Mouse (Mus musculus): Measurements from ENCODE around the gene Extl1.
"Not testable (repeated sequence)": the region's sequence is repeated elsewhere in the genome, so short reads cannot be mapped to it uniquely, and the experiment has no call there.

Gene Extl1

DNA sequence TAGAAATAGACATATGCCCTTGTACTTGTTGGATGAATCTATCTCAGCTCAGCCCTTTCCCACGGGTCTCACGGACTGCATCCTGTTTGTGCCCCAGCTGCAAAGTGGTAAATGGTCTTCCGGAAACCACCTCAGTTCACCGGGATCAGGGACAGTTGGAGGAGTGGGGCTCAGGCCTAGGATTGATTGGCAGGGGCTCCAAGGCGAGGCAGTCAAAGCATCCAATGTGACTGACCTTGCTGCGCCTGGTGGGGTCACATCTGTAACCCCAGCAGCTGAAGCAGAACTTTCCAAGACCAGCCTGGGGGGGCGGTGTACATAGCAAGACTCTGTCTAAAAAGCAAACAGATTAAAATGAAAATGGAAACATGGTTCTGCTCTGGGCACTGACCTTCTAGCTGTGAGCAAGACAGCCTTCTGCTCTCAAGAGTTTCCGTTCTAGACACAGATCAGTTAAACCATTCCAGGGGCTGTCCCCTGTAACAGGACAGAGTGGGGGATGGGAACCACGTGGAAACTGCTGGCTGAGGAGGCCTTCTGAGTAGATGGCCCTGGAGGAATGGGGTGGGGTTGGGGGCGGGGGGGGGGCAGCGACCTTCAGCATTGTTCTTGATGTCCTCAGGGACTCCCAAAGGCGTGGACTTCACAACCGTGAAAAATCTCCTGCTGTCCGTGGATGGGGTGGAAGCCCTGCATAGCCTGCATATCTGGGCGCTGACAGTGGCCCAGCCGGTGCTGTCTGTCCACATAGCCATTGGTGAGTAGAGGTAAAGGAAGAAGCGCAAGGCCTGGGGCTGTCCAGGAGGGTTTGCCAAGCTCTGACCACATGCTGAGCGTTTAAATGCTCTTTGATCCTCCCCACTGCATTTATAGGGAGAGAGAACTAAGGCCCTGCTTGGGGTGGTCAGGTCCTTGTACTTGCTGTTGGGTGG, 32.1 kb downstream of the Extl1 start:
- no peak for DNase-seq (ENCODE audit: low spot score)

DNA sequence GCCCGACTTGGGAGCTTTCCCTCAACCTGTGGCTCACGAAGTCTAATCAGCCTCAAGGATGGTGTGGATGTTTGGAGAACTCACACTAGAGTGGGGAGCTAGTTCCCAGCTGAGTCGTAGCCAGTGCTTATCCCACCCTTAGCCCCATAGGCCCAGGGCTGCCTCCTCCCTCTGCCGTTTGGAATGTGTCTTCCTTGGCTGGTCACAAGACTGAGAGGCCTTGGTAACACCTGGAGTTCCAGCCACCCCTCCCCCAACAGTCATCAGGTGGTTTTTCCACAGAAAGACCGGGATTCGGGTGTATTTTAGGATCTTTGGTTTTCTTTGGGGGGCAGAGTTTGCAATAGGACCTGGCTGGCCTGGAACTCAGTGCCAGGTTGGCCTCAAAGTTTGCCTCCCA, 33.0 kb downstream of the Extl1 start:
- DNase-seq (ENCODE audit: low spot score) = no peak

DNA sequence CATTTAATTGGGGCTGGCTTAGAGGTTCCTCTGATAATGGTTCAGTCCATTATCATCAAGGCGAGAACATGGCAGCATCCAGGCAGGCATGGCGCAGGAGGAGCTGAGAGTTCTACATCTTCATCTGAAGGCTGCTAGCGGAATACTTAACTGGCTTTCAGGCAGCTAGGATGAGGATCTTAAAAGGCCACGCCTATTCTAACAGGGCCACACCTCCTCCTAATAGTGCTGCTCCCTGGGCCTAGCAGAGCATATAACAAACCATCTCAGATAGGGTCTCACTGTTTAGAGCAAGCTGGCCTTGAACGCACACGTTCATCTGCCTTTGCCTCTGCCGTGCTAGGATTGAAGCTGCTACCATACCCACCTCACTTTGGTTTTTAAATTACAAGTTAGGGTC, 33.8 kb downstream of the Extl1 start:
- DNase-seq (ENCODE audit: low spot score) = no peak

DNA sequence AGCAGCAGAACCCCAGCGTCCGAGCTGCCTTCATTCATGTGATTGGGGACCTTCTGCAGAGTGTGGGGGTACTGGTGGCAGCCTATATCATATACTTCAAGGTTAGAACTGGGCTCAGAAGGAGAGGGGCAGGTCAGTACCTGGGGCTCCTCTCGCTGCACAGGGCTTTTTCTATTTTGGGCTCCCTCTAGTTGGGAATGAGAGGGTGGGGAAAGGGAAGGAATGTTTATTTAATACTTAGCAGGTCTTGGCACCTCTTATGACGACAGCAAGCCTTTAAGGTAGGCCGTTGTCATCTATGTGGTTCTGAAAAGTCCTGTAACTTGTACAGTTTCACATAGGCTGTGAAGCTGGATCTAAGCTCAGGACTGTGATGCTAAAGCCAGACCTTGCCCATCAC, 35.1 kb downstream of the Extl1 start:
- DNase-seq (ENCODE audit: low spot score) = no peak

DNA sequence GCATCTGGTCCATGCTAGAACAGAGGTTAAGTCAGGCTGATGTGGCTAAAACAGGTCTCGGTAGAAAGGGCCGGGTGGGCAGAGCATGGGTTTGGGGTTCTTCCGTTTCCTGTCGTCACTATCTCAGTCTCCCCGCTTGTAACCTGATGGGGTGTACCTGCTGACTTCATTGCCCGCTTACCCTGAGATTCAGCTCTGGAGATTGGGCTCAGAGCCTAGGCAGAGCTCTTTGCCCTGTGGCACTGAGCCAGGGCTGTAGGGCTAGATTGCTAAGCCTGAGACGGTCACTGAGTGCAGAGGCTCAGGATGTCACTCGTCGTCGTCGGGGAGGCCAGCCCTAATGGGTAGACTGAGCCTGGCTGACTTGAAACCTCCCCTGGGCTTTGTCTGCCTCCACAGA, 35.6 kb downstream of the Extl1 start:
- DNase-seq (ENCODE audit: low spot score) = no peak

DNA sequence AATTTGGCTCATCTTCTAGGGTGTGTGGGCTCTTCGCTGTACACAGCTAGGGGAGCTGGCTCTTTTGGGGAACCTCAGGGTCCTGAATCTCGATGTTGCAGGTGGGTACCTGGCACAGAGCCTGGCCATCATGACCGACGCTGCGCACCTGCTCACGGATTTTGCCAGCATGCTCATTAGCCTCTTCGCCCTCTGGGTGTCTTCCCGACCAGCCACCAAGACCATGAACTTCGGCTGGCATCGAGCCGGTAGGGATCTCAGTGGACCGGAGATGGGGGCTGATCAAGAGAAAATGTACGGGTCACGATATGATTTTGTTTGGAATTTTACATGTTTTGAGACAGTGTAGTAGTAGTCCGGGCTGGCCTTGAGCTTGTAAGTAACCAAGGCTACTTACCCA, 37.8 kb downstream of the Extl1 start:
- no peak for DNase-seq (ENCODE audit: low spot score)

DNA sequence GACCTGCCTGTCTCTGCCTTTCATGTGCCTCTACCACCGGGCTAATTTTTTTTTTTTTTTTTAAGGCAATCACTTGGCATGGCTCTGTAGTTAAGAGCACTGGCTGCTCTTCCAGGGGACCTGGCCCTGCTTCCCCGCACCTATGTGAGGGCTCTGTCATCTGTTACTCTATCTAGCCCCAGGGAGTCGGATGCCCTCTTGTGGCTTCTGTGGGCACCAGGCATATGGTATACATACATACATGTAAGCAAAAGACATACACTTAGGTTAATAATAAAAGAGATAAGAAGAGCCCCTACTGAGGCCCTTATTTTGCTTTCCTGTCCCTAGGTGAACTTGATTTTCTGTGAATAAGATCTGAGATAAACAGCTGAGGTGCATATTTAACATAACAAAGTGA, 39.0 kb downstream of the Extl1 start:
- no peak for DNase-seq (ENCODE audit: low spot score)

DNA sequence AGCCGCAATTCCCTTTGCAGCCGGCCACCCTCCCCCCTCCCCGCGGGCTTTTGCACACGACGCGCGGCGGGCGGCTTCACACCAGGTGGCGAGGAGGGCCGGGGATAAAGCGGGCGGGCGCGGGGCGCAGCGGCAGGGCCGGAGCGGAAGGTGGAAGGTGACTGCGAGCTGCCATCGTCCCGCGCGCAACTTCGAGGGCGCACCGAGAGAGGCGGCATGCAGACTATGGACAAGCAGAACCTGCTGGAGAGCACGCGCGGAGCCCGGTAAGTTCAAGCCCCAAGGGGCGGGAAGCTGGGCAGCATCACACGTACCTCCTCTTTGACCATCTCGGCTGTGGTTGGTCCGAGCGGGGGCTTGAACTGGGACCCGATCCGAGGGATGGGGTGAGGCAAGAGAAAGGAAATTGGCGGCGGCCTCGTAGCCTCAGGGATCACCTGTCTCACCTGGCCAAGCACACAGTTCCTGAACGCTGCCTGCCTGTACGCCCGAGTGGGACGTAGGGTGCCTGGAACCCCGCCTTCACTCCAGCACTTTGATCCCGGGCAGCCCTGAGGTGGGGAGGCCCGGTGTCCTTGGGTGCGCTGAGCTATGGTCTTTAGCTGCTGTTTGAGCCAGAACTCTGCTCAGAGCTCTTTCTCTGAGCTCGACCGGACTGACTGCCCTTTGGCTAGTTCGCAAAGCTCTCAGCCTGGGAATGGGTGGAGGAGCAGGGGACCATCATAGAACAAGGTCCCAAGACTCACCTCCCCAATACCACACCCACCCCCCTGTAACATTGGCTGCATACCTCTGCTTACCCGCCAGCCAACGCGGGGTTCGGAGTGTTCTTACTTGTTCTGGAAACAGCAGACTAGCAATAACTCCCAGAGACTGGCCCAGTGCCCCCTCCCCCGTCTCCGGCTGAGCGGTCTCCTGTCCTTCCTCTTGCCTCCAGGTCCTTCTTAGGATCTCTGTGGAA, 40.3 kb downstream of the Extl1 start, which contains the start of gene Slc30a2:
Slc30a2 (plus strand) TSS at position 111 of the 961 bp plus-strand sequence.
- DNase-seq (ENCODE audit: low spot score) = no peak

DNA sequence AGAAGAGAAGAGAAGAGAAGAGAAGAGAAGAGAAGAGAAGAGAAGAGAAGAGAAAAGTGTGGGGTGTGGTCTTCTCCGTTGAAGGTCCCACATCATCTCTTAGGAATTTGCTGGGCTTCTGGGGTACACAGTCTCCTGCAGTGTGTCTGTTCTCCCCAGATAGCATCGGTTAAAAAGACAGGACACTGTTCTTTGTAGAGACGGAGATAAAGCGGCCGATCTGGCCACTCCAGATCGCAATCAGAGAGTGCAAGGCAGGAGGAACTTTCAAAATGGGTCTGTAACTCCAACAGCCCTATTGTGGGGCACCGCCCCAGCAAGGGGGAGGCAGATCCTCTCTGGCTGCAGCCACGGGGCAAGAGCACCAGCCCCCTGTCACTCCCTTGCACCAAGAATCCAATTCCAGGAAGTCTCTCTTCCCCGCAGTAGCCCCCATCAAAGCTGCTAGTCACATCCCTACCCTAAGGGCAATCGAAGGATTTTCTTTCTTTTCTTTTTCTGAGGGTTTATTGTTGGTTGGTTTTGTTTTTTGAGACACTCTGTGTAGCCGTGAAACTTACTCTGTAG, 41.4 kb downstream of the Extl1 start:
- no peak for DNase-seq (ENCODE audit: low spot score)

DNA sequence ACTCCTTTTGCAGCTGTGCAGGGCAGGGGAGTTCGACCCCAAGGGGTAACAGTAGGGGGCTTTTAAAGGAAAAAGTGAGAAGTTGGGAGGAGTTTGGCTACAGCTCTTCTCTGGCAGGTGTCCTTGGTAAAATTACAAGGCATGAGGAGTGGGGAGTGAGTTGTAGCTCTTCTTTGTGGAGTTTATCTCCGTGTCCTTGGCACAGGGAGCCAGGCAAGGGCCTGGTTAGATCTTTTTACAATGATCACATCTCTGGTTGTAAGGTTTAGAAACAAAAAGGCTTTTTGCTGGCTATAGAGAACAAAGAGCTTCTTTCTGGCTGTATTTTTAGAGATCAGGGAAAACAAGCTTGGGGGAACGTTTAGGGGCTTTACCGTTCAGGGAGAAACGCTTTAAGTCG, 42.4 kb downstream of the Extl1 start:
- not testable (repeated sequence) for DNase-seq (ENCODE audit: low spot score)

DNA sequence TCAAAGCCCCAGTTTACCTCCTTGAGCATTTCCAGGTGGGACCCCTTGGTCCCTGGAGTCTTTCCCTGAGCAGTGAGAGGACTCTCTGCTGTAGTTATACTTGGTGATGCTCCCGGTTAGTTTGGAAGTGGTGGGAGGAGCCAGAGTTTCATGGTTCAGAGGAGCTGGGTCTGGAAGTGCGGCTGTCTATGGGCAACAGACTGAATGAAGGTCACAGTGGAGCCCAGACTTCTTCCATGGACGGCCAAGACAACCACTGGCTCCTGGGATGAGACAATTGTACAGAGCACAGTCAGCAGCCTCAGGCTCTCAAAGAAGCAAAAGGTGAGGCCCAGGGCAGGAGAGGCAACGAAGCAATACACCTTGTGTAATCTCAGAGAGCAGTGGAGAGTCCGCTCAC, 53.4 kb downstream of the Extl1 start:
- DNase-seq (ENCODE audit: low spot score) = no peak

DNA sequence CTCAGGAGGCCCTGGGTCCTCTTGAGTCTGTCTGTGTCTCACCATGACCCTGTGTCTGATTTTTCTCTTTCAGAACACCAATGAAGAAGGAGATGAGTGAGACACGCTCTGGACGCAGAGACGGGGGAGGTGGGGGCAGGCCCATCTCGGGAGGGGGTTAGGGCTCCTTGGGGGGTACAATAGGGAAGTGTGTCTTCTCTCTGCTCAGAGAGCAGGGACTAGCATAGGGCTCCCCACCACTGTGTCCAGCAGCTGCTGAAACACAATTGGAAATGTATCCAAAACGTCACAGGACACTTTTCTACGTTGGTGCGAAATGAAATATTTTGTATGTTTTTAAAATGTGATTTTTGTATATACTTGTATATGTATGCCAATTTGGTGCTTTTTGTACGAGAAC, 54.8 kb downstream of the Extl1 start:
- no peak for DNase-seq (ENCODE audit: low spot score)

DNA sequence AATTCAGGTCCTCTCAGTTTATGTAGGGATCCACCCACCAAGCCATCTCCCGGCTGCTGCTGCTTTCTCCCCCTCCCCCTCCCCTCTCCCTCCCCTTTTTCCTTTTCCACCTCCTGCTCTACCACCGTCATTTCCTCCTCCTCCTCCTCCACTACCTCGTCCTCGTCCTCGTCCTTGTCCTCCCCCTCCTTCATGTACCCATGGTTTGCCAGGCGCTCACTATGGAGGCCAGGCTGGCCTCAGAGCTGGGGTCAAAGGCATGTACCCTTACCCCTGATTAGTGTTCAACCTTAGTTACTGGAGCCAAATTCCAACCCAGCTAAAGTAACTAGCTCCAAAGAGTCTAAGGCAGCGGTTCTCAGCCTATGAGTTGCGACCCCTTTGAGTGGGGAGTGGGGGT, 55.5 kb downstream of the Extl1 start:
- no peak for DNase-seq (ENCODE audit: low spot score)

DNA sequence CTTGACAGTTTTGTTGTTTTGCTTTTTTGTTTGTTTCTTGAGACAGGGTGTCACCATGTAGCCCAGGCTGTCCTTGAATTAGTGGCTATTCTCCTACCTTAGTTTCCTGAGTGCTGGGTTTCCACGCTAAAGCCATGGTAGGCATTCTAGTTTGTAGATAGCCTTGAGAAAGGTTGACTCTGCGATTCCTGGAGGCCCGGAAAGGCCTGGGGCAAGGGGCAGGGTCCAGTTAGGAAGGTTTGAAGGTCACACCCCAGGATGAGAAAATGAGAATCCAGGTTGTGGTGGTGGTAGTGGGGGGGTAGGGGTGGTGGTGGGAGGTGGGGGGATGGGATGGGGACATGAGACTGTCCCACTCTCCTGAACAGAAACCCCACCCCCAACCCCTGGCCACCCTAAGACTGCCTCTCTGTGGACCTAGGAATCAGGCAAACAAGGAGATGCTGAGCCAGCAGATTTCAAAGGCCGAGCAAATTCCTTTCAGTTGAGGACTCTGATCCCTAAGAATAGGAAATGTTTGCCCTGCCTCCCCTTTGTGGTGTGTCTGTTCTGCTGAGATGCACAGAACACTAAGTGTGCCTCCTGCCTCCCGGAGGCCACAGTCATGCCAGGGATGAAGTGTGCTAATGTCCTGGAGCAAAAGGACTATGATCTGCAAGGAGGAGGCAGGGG, 56.7 kb downstream of the Extl1 start:
- DNase-seq (ENCODE audit: low spot score) = no peak

DNA sequence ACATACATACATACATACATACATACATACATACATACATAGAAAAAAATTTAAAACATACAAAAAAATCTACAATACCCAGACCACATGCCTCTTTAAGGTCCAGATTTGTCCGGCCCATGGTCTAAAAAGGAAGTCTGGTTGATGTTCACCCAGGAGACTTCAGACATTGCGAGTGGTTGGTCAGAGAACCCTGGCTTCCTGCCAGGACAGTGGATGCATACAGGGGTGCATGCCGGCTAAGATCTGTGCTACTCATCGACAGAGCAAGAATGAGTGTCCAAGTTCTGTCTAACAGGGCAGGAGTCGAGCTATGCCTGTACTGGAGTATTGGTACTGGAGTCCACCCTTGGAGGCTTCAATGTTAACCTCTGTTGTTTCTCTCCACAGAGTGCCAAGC, 59.0 kb downstream of the Extl1 start:
- no peak for DNase-seq (ENCODE audit: low spot score)

DNA sequence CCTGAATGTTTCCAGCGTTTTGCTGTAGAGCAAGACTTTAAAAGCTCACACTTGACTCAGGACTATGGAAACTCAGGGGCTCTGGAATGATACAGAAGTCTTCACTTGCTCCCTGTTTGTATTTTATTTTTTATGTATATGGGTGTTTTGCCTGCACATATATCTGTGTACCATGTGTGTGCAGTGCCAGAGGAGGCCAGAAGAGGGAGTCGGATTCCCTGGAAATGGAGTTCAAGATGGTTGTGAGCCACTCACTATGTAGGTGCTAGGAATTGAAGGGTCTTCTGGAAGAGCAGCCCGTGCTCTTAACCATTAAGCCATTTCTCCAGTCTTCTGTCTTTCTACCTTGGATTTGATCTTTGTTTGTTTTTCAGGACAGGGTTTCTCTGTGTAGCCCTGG, 62.1 kb downstream of the Extl1 start:
- DNase-seq (ENCODE audit: low spot score) = no peak

DNA sequence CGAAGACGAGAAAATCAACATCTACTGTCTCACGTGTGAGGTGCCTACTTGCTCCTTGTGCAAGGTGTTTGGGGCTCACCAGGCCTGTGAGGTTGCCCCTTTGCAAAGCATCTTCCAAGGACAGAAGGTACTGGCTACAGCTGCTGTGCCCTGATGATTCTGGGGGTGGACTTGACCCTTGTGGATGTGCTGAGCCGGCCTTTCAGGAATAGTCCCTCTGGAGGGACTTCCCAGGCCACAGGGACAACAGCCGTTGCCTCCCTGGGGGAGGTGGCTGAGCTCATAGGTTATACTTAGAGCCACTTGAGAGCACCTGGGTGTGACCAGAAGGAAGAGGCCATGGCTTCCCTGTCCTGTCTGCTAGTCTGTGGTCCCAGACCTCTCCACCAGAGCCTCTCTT, 64.0 kb downstream of the Extl1 start:
- DNase-seq (ENCODE audit: low spot score) = no peak

DNA sequence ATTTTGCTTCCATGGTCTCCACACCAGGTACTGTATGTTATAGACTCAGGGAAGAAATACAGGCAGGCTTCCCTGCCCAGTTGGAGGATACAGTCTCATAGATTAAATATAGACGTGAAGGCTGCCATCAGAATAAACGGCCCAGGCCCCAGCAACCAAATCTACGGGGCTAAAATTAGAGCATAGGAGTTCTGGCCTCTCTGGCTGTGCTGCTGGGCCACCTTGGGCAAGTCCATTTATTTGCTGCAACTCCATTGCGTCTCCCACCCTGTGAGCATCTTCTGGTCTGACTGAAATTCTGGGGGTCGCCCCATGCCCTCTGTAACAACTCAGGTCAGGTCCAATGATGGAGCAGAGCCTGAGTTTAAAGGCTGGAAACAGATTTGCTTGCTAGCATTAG, 64.6 kb downstream of the Extl1 start:
- no peak for DNase-seq (ENCODE audit: low spot score)

DNA sequence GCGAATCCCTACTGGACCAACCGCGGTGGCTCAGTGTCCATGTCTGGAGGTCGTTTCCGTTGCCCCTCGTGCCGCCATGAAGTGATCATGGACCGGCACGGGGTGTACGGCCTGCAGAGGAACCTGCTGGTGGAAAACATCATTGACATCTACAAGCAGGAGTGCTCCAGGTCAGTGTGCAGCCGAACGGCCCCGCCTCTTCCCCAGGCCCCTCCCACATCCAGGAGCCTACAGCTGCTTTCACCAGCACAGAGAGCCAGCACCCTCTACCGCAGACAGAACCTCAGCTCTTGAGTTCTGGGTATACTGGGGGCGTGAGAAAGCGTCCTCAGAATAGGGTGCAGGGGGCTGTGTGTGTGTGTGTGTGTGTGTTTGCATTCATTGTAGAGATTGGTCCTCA, 67.3 kb downstream of the Extl1 start:
- DNase-seq (ENCODE audit: low spot score) = no peak

DNA sequence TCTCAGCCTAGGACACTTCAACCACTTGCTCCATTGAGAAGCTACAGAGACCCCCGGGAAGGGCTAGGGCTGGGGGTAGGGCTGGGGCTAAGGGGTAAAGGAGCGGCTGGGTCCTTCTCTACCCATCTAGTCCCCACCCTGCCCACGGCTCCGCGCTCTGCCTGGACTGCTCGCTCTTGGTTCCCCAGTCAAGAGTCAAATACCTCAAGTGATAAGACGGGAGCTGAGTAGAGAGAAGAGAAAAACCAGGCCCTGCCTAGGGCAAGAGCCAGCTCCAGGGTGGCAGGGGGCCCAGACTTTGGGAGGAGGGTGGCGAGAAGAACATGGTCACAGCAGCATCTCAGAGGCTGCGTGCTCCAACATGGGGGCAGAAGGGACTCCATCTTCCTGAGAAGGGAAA, 68.2 kb downstream of the Extl1 start:
- DNase-seq (ENCODE audit: low spot score) = no peak

DNA sequence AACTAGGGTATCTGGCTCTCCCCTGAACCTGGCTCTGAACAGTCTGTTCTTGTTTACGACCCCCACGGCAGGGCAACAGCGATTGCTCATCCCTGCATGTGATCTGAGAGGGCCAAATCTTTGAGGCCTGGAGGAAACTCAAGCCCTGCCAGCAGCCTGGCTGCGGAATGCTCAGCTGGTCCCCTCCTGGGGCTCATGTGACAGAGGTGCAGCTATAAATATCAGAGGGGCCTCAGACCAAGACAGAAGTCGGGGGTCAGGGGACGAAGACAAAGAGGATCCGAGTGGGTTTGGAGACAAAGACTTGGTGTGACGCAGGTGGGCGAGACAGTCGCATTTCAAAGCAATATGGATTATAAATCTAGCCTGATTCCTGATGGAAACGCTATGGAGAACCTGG, 68.8 kb downstream of the Extl1 start, which contains the start of gene Trim63:
Trim63 (plus strand) TSS at position 245 of the 400 bp plus-strand sequence.
- no peak for DNase-seq (ENCODE audit: low spot score)

DNA sequence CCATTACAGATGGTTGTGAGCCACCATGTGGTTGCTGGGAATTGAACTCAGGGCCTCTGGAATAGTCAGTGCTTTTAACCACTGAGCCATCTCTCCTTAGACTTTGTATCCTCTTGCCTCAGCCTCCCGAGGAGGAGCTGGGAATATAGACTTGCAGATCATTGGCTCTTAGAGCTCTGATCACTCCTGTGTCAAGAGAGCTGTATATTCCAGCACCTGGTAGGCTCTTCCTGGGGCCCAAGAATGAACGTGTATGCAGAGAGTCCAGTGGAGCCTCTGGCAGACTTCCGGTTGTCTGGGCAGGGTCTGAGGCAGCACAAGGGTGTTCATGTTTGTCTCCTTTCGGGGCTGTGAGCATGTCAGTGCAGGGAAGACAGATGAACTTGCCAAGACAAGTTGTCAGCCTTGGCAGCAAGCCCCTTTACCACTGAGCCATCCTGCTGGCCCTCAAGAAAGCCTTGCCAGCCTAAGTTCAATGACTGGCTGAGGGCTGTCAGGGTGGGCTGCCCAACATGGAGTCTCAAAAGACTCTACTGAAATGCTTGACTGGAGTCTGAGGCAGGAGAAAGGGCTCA, 69.5 kb downstream of the Extl1 start:
- no peak for DNase-seq (ENCODE audit: low spot score)

Measured in layer of hippocampus, adult 11-12 months (tissue).